Mouse (Mus musculus) heart, postnatal 0 days (tissue): Measurements from ENCODE around the gene Tktl2. TPM values are rescaled to one million over a fixed set of nuclear protein-coding genes. Genes with fewer than 3 reads are reported as not detected.

Experiments
- ATAC-seq: fragments of 200-750 bp; cut with Nextera tagmentation; 2 replicates; pipeline ENCODE4 v1.8.0; 2017; ENCODE audit warnings: low read depth, moderate number of reproducible peaks, moderate library complexity; ENCODE audit not compliant: insufficient read depth
- DNase-seq: peaks from one replicate; pipeline ENCODE4 v3.0.0-alpha.2; 2016; ENCODE audit warnings: low spot score
- H3K27ac ChIP-seq: fragments of 300-500 bp; sonication (generic); 2 replicates; pipeline ENCODE4 v1.5.1; 2014; ENCODE audit warnings: low read depth, mild to moderate bottlenecking
- H3K27me3 ChIP-seq: fragments of 300-500 bp; sonication (generic); 2 replicates; pipeline ENCODE4 v1.6.1; 2014; ENCODE audit warnings: low read length, mixed read lengths; ENCODE audit not compliant: control insufficient read depth, insufficient read depth
- H3K36me3 ChIP-seq: fragments of 300-500 bp; sonication (generic); replicated peaks from 2 replicates; pipeline ENCODE4 v1.6.1; 2014; ENCODE audit warnings: low read length, mixed read lengths; ENCODE audit not compliant: control insufficient read depth, insufficient read depth
- H3K4me1 ChIP-seq: fragments of 300-500 bp; sonication (generic); 2 replicates; pipeline ENCODE4 v1.6.1; 2014; ENCODE audit warnings: antibody characterized with exemption; ENCODE audit not compliant: control insufficient read depth, insufficient read depth
- H3K4me2 ChIP-seq: fragments of 300-500 bp; sonication (generic); 2 replicates; pipeline ENCODE4 v1.6.1; 2014; ENCODE audit warnings: low read depth, mild to moderate bottlenecking, low read length, moderate library complexity
- H3K4me3 ChIP-seq: fragments of 300-500 bp; sonication (generic); 2 replicates; pipeline ENCODE4 v1.5.1; 2014; ENCODE audit warnings: low read depth, low read length
- H3K9ac ChIP-seq: fragments of 300-500 bp; sonication (generic); replicated peaks from 2 replicates; pipeline ENCODE4 v1.6.1; 2014; ENCODE audit warnings: low read depth, low read length, mixed read lengths
- H3K9me3 ChIP-seq: fragments of 300-500 bp; sonication (generic); replicated peaks from 2 replicates; pipeline ENCODE4 v1.6.1; 2016; ENCODE audit warnings: low read length; ENCODE audit not compliant: control insufficient read depth
- CTCF ChIP-seq: IDR thresholded peaks from 2 replicates; pipeline ENCODE4 v1.5.1; 2016; ENCODE audit warnings: antibody characterized with exemption, control low read depth, low read depth
- EP300 ChIP-seq: IDR thresholded peaks from 2 replicates; pipeline ENCODE4 v1.6.1; 2016; ENCODE audit warnings: antibody characterized with exemption, low read depth
- WGBS: fragments of 180-500 bp; shearing (Covaris S2); extraction: QIAGEN DNeasy Blood & Tissue Kit; methylation state at CpG from one replicate; pipeline ENCODE4 v1.1.7; 2014; 5-methylcytosine and 5-hydroxymethylcytosine counted together
- polyA plus RNA-seq: library from polyadenylated mRNA; unstranded; fragments of >200 nt; fragmentation: Nextera tagmentation; extraction: Ambion mirVana; gene quantifications from 2 replicates; pipeline ENCODE4 v1.2.1, GENCODE M21; 2015
- total RNA-seq: library from RNA; depleted of rRNA; stranded (reverse); fragments of >200 nt; gene quantifications from 2 replicates; pipeline ENCODE4 v1.2.3, GENCODE M21; 2014; ENCODE audit warnings: low replicate concordance; rRNA removed

Gene Tktl2
- total and polyA plus RNA-seq, 2 experiments from 2014 or later = not detected

- no peak overlapping the region for H3K4me2 ChIP-seq
- 14% methylated on average over 7 of the region's 7 CpGs for WGBS
- no peak for DNase-seq
- ATAC-seq = no peak
- H3K4me3 ChIP-seq = no peak overlapping the region
- H3K27me3 ChIP-seq = no peaks in the 10 kb centered on the region
- TF ChIP-seq EP300 = no peak
- TF ChIP-seq CTCF = no peak
- H3K27ac ChIP-seq = no peak overlapping the region
- no peaks in the 10 kb centered on the region for H3K9me3 ChIP-seq
- no peaks in the 10 kb centered on the region for H3K36me3 ChIP-seq
- H3K9ac ChIP-seq = no peak overlapping the region
- H3K4me1 ChIP-seq = no peaks in the 10 kb centered on the region
These were observed 38.5 kb downstream of the Tktl2 start for GRCm38 (mm10) chr8:66550092-66550491.

Other genes starting within 250 kb of the Tktl2 start
- 2.6 and 5.7 TPM in 2 replicates for gene Tma16, start 25.2 kb upstream of the Tktl2 start, total RNA-seq
- gene Tma16, start 25.2 kb upstream of the Tktl2 start, polyA plus RNA-seq = 5.2 and 5.3 TPM in 2 replicates
- not detected in 2 replicates for gene Npy5r, start 176.4 kb downstream of the Tktl2 start, total RNA-seq
- gene Npy5r, start 176.4 kb downstream of the Tktl2 start, polyA plus RNA-seq = not detected in 2 replicates
- gene Npy1r, start 185.4 kb downstream of the Tktl2 start, total RNA-seq = 1.6 and 3.0 TPM in 2 replicates
- gene Npy1r, start 185.4 kb downstream of the Tktl2 start, polyA plus RNA-seq = 2.5 and 3.5 TPM in 2 replicates